Mouse (Mus musculus) kidney, adult 2 months (tissue): ENCODE measurements at regions not wholly inside any gene's neighbourhood (a gene's known extent, or its start where the extent isn't known, plus 50 kb on each side); places are given as distances from the start of the nearest gene placed in this dataset.

Experiments used
- CTCF ChIP-seq: fragments of 200-500 bp; conservative IDR thresholded peaks from 2 replicates; pipeline ENCODE4 v1.5.1; 2011; ENCODE audit warnings: low read depth, mild to moderate bottlenecking, control low read depth, low read length, moderate library complexity, mixed read lengths; ENCODE audit not compliant: insufficient read depth, insufficient read length
- POLR2A ChIP-seq: fragments of 200-500 bp; IDR thresholded peaks from one replicate; pipeline ENCODE4 v1.6.1; 2011; ENCODE audit warnings: low read depth, low read length, control low read depth

DNA sequence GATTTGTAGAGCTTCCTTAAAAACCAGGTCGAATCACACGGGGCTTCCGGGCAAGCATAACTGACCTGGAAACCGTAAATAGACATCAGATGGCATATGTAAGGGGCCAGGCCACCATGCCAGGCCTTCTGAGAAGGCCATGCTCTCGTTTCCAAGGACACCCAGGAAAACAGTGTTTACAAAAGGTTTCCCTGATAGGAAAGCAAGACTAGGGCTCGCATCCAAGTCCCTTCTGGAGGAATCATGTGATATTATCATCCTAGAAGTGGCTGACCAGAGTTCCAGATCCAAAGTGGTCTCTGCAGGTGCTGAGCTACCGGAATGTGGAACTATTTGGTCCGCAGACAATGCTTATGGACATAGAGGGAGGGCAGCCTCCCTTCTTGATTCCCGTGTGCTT lies 122.6 kb downstream of the Lrrc30 start:
- TF ChIP-seq CTCF = no peak
- TF ChIP-seq POLR2A = no peak
